Mouse (Mus musculus) cerebellum, postnatal 25 days (tissue): ENCODE results near the gene Sun1.
A peak's percentile ranks its signal among the peaks of the same experiment; 100 is the strongest.

ENCODE experiments used
- DNase-seq, 2 experiments: peaks; one replicate each; pipeline ENCODE4 v3.0.0; 2021; ENCODE audit warnings: mixed read lengths in 2 of 2

Sun1 gene

GRCm38 (mm10) chr5:139252081-139252909, 51.9 kb downstream of the Sun1 start, which contains the start of gene Get4:
Get4 (plus strand) TSS chr5:139252324.
- peak; percentile 98 to 99 for DNase-seq

- DNase-seq, result peak in 1 of 2 experiments; percentile 49
These were observed 52.4 kb downstream of the Sun1 start for GRCm38 (mm10) chr5:139252910-139253245.

GRCm38 (mm10) chr5:139253301-139253741, 52.9 kb downstream of the Sun1 start:
- DNase-seq, result peak; percentile 44 to 56

GRCm38 (mm10) chr5:139254938-139255337, 54.5 kb downstream of the Sun1 start:
- DNase-seq, result no peak

DNA sequence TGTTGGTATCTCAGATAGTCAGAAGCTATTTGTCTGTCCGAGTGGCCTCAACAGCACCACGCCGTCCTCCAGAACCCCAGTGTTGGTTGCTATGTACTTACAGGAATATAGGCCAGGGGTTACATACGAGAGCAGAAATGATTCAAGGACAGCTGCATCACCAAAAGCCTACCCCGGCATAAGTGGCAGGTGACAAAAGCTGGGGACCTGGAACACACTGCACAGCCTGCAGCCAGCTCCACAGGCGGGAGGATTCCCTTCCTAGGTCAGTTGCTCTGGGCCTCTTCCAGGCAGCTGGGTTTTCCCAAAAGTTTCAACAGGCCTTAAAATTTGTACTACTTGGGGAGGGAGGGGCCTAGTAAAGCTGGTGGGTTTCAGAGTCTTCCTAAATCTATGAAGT, 55.3 kb downstream of the Sun1 start:
- DNase-seq, result no peak

- no peak for DNase-seq
These were observed 55.9 kb downstream of the Sun1 start for GRCm38 (mm10) chr5:139256211-139256765.

- no peak for DNase-seq
These were observed 56.8 kb downstream of the Sun1 start for GRCm38 (mm10) chr5:139257265-139257664.

DNA sequence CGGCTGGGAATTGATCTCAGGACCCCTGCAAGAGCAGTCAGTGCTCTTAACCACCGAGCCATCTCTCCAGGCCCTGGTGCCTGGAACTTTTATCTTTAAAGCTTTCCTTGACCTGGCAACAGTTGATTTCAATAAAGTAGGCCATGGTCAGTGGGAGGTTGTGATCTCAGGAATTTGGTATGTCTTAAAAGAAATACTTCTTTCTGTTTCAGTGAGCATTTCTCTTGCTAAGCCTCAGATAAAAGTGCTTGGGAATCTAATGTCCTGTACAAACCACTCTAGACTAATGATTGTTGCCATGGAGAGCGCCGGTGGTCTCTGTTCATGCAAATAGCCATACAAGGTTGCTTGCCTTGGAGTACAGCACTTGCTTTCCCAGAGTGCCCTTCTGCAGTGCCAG, 57.4 kb downstream of the Sun1 start:
- DNase-seq, result no peak

- no peak for DNase-seq
These were observed 58.1 kb downstream of the Sun1 start for GRCm38 (mm10) chr5:139258371-139259035.

- peak; percentile 54 to 72 for DNase-seq
These were observed 59.4 kb downstream of the Sun1 start for GRCm38 (mm10) chr5:139259853-139260252.

GRCm38 (mm10) chr5:139261403-139261802, 61.0 kb downstream of the Sun1 start:
- DNase-seq, result no peak

- DNase-seq, result no peak
These were observed 67.2 kb downstream of the Sun1 start for GRCm38 (mm10) chr5:139267661-139268060.

DNA sequence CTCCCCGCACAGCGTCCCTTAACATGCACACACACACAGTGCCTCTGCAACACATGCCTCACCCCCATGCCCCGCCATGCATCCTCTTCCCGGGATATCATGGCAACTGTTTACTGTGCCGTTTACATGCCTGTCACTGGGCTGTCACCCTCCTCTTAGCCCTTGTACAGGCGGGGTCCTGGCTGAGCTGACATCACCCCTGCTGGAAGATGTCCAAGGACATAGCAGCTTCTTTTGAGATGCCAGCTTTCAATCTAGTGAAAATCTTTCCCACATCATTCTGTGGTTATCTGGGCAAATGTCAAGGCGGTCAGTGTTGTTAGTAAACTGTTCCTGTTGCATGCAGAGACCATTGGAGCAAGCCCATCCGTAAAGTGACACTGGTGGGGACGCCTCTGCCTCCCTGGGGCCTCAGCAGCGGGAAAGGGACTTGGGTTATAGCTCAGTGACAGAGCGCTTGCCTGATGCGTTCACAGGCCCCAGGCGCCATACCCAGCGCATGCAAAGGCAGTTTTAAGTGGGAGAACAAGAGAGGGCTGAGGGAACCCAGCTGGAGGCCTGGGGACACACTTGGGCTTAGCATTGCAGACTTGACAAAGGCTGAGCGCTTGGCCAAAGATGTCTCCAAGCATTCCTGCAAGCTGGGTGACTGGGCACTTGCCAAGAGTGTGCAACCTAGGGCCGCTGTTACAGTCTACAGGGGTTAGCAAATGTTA, 70.5 kb downstream of the Sun1 start:
- peak in 1 of 2 experiments; percentile 53 for DNase-seq

DNA sequence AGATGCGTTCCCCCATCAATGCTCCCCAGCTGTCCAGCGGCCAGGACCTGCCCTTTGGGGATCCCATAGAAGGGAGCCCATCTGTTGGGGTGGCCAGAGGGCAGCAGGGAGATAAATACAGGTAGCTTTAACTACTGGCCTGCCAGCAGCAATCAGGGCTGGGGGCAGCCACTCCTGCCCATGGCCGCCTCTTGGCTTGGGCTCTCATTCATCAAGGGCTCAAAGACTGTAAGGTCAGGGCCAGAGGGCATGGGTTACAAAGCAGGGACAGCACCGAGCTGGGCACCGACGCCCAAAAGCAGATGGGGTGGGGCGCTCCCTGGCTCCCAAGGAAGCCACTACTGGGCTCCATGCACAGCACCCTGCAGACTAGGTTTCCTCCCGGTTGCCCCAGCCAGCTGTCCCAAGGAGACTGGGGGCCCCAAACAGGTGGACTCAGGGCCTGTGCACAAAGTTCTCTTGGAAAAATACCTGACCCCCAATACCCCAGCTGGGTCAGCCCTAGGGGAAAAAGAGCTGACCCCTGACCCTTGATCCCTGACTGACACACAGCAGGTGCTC, 71.6 kb downstream of the Sun1 start:
- no peak for DNase-seq

DNA sequence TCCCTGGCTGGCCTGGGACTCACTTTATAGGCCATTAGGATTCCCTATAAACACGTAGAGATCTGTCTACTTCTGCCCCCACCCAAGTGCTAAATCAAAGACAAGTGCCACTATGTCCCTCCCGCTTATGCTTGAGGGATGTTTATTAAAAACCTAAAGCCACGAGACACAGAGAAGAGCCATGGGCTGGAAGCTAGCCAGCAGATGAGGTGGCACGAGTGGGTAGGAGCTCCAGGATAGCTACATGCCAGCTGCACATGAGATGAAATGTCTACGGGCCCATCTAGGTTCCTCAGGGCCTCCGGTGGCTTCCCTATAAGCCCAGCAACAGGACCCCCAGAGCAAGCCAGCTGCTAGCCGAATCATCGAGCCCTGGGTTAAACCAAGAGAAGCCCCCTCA, 76.8 kb downstream of the Sun1 start:
- DNase-seq, result no peak

DNA sequence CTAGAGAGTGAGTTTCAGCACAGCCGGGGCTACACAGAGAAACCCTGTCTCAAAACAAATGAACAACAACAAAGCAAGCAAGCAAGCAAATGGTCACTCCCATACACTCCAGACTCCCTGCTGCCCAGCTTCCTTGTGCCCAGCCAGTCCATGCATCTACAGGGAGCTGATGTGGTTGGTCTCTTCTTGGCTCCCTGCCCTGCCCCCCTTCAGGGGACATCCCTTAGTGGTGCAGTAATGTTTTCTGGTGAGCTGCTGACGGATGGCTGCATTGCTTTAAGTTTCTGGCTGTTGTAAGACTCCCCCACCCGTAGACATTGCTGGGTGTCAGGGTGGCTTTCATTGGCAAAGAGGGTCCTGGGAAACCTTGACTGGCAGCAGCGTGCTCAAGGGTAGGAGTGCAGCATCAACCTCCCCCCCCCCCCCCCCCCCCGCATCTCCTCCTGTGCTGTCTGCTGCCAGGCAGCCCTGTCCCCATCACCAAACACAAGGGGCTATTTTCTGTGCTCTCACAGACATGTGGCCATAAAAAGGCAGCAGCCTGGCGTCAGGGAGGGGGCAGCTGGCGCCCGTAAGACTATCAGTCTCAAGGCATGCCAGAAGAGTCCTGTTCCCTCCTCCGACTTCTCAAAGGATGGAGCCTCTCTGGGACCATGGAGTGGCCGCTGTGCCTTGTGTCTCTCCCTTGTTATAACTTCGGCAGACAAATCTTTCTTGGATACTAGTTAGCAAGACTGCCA, 81.1 kb downstream of the Sun1 start:
- peak in 1 of 2 experiments; percentile 43 for DNase-seq

GRCm38 (mm10) chr5:139282191-139282590, 81.8 kb downstream of the Sun1 start:
- peak; percentile 93 for DNase-seq

DNA sequence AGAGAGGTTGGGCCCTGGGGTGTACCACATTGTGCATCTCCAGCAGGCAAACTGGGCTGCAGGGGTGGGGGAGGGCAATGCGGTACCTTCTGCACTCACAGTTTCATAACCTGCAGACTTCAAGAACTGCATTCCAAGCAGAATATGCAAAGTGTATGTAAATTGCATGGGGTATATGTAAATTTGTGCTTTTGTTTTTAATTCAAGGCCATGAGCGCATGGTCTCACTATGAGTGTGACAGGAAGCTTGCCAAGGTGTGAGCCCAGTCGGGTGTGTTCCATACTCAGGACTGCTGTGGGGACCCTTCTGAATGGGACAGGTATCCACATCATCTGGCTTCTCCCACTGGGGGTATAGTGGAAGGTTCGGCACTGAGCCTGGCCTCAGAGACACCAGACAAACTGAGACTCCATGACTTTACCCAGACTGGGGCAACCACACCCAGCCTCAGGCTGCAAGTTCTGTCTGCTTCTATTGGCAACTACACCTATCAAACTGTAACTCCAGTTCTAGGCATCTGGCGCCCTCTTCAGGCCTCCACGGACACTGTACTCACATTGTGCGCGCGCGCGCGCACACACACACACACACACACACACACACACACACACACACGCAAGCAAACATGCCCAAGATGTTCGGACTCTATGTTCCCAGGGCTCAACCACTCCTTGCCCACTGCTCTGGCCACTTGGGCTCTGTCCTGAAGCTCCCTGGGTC, 83.2 kb downstream of the Sun1 start:
- no peak for DNase-seq

DNA sequence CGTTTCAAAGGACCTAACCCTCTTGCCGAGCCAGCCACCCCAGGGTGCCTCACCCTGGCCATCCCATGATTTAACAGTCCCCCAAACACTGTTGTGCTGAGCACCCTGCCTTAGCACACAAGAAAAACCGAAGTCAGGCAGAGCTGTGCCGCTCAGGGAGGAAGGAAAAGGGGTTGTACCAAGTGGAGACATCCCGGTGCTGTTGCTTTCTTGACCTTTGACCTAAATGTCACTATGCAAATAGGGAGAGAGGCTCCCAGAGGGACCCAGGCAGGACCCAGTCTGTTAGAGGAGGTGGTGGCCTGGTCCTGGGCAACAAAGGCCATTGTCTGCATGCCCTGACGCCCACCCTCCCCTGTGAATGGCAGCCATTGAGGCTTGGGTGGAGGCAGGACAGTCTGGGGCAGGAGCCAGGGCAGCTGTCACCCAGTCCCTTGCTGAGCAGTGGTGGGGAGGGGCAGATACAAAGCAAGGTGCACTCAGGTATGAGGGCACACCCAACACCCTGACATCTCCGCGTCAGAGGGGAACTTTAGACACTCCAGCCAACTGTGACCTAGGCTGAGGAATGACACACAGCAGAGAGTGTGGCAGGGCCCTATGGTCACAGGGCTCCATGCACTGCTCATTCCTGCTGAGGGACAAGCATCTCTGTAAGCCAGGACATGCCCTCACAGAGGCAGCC, 85.1 kb downstream of the Sun1 start:
- no peak for DNase-seq

GRCm38 (mm10) chr5:139286142-139286941, 85.9 kb downstream of the Sun1 start:
- DNase-seq, result no peak
